Mouse (Mus musculus) layer of hippocampus, adult 2 months (tissue): ENCODE measurements around the gene Myo18a. TPM values are rescaled to one million over a fixed set of nuclear protein-coding genes. Genes with fewer than 3 reads are reported as not detected.

Experiments used
- DNase-seq, 2 experiments: peaks; one replicate each; pipeline ENCODE4 v3.0.0; 2022; ENCODE audit warnings: low spot score in 2 of 2
- H3K27ac ChIP-seq: fragments of 200-600 bp; 2 replicates; pipeline ENCODE4 v1.8.1; 2022
- H3K4me3 ChIP-seq: fragments of 200-600 bp; 2 replicates; pipeline ENCODE4 v1.8.1; 2022; ENCODE audit warnings: mild to moderate bottlenecking
- CTCF ChIP-seq: fragments of 200-600 bp; conservative IDR thresholded peaks from 2 replicates; pipeline ENCODE4 v1.8.1; 2022; ENCODE audit warnings: antibody characterized with exemption, mild to moderate bottlenecking, moderate library complexity
- total RNA-seq, 2 experiments: library from RNA; stranded (reverse); gene quantifications; 2 replicates each; pipeline ENCODE4 v1.2.3; 2021

Gene Myo18a
- total RNA-seq, 2 experiments from 2014 or later: 137 to 156 TPM

GRCm38 (mm10) chr11:77816003-77816402 is 53.0 kb downstream of the Myo18a start:
- Histone ChIP-seq H3K27ac (no peak overlapping the region), H3K4me3 (no peak overlapping the region)
- peak; percentile 87 for TF ChIP-seq CTCF
- DNase-seq: peak in 1 of 2 experiments; percentile 62

- Histone ChIP-seq H3K4me3 (no peak overlapping the region), H3K27ac (peak overlapping the region; percentile 39)
- peak in 1 of 2 experiments; percentile 74 for DNase-seq
- peak; percentile 87 for TF ChIP-seq CTCF
Observed at GRCm38 (mm10) chr11:77821648-77822047, 58.6 kb downstream of the Myo18a start.

GRCm38 (mm10) chr11:77822781-77823180 is 59.7 kb downstream of the Myo18a start:
- TF ChIP-seq CTCF: peak; percentile 91
- H3K27ac ChIP-seq: no peak overlapping the region
- H3K4me3 ChIP-seq: no peak overlapping the region
- DNase-seq: peak in 1 of 2 experiments; percentile 71

GRCm38 (mm10) chr11:77825853-77826252 is 62.8 kb downstream of the Myo18a start:
- Histone ChIP-seq H3K4me3 (no peak overlapping the region), H3K27ac (peak overlapping the region; percentile 73)
- peak; percentile 73 to 74 for DNase-seq
- peak; percentile 94 for TF ChIP-seq CTCF

- Histone ChIP-seq H3K27ac (peak overlapping the region; percentile 73), H3K4me3 (no peak overlapping the region)
- no peak for DNase-seq
- TF ChIP-seq CTCF: no peak
Observed at GRCm38 (mm10) chr11:77826311-77826710, 63.3 kb downstream of the Myo18a start.

GRCm38 (mm10) chr11:77827241-77827995 is 64.4 kb downstream of the Myo18a start:
- Histone ChIP-seq H3K4me3 (no peak overlapping the region), H3K27ac (peak overlapping the region; percentile 73; the same call in 1 of the 2 replicates)
- peak; percentile 76 to 84 for DNase-seq
- TF ChIP-seq CTCF: peak; percentile 97

GRCm38 (mm10) chr11:77828163-77828562 is 65.1 kb downstream of the Myo18a start:
- Histone ChIP-seq H3K27ac (no peak overlapping the region), H3K4me3 (no peak overlapping the region)
- peak; percentile 64 for TF ChIP-seq CTCF
- DNase-seq: no peak

- DNase-seq: no peak
- TF ChIP-seq CTCF: no peak
- Histone ChIP-seq H3K27ac (no peak overlapping the region), H3K4me3 (no peak overlapping the region)
Observed at GRCm38 (mm10) chr11:77829043-77829841, 66.2 kb downstream of the Myo18a start.

GRCm38 (mm10) chr11:77830875-77831274 is 67.8 kb downstream of the Myo18a start:
- no peak for DNase-seq
- no peak for TF ChIP-seq CTCF
- no peak overlapping the region for H3K4me3 ChIP-seq
- H3K27ac ChIP-seq: no peak overlapping the region

GRCm38 (mm10) chr11:77832541-77832940 is 69.5 kb downstream of the Myo18a start:
- Histone ChIP-seq H3K27ac (no peak overlapping the region), H3K4me3 (no peak overlapping the region)
- no peak for DNase-seq
- no peak for TF ChIP-seq CTCF

- no peak for DNase-seq
- Histone ChIP-seq H3K27ac (no peak overlapping the region), H3K4me3 (no peak overlapping the region)
- peak; percentile 56 for TF ChIP-seq CTCF
Observed at GRCm38 (mm10) chr11:77835109-77835508, 72.1 kb downstream of the Myo18a start.

GRCm38 (mm10) chr11:77836290-77836689 is 73.2 kb downstream of the Myo18a start:
- Histone ChIP-seq H3K4me3 (no peak overlapping the region), H3K27ac (no peak overlapping the region)
- TF ChIP-seq CTCF: no peak
- no peak for DNase-seq

GRCm38 (mm10) chr11:77836751-77837150 is 73.7 kb downstream of the Myo18a start:
- no peak for TF ChIP-seq CTCF
- H3K27ac ChIP-seq: no peak overlapping the region
- no peak overlapping the region for H3K4me3 ChIP-seq
- no peak for DNase-seq

GRCm38 (mm10) chr11:77837856-77838255 is 74.8 kb downstream of the Myo18a start:
- DNase-seq: no peak
- no peak for TF ChIP-seq CTCF
- no peak overlapping the region for H3K4me3 ChIP-seq
- no peak overlapping the region for H3K27ac ChIP-seq
